Mouse (Mus musculus): Measurements from ENCODE around the gene Sidt1.
"Not testable (repeated sequence)": the region's sequence is repeated elsewhere in the genome, so short reads cannot be mapped to it uniquely, and the experiment has no call there.

The Sidt1 gene

GRCm38 (mm10) chr16:44302126-44302892 lies 30.7 kb downstream of the Sidt1 start:
- no peak for DNase-seq

GRCm38 (mm10) chr16:44299438-44300093 lies 33.4 kb downstream of the Sidt1 start:
- no peak for DNase-seq

- no peak for DNase-seq
Observed at GRCm38 (mm10) chr16:44293960-44294359, 39.0 kb downstream of the Sidt1 start.

GRCm38 (mm10) chr16:44292681-44293080 lies 40.3 kb downstream of the Sidt1 start:
- DNase-seq, result not testable (repeated sequence)

GRCm38 (mm10) chr16:44289004-44289648 lies 43.9 kb downstream of the Sidt1 start:
- no peak for DNase-seq

- no peak for DNase-seq
Observed at GRCm38 (mm10) chr16:44287356-44287950, 45.5 kb downstream of the Sidt1 start.

GRCm38 (mm10) chr16:44282614-44283325 lies 50.2 kb downstream of the Sidt1 start:
- no peak for DNase-seq

- no peak for DNase-seq
Observed at GRCm38 (mm10) chr16:44282036-44282435, 51.0 kb downstream of the Sidt1 start.

GRCm38 (mm10) chr16:44280806-44281205 lies 52.2 kb downstream of the Sidt1 start:
- no peak for DNase-seq

GRCm38 (mm10) chr16:44277212-44277611 lies 55.8 kb downstream of the Sidt1 start:
- no peak for DNase-seq

- no peak for DNase-seq
Observed at GRCm38 (mm10) chr16:44271371-44272038, 61.5 kb downstream of the Sidt1 start.

GRCm38 (mm10) chr16:44270606-44271005 lies 62.4 kb downstream of the Sidt1 start:
- DNase-seq, result no peak

- no peak for DNase-seq
Observed at GRCm38 (mm10) chr16:44269578-44269977, 63.4 kb downstream of the Sidt1 start.

- no peak for DNase-seq
Observed at GRCm38 (mm10) chr16:44268541-44269215, 64.3 kb downstream of the Sidt1 start.

GRCm38 (mm10) chr16:44265562-44265961 lies 67.4 kb downstream of the Sidt1 start:
- DNase-seq, result no peak

- DNase-seq, result no peak
Observed at GRCm38 (mm10) chr16:44264916-44265315, 68.1 kb downstream of the Sidt1 start.

GRCm38 (mm10) chr16:44257476-44257875 lies 75.5 kb downstream of the Sidt1 start:
- no peak for DNase-seq

- no peak for DNase-seq
Observed at GRCm38 (mm10) chr16:44254698-44255097, 78.3 kb downstream of the Sidt1 start.

GRCm38 (mm10) chr16:44253797-44254634 lies 79.0 kb downstream of the Sidt1 start:
- no peak for DNase-seq

- DNase-seq, result no peak
Observed at GRCm38 (mm10) chr16:44252735-44253134, 80.3 kb downstream of the Sidt1 start.

GRCm38 (mm10) chr16:44249985-44250384 lies 83.0 kb downstream of the Sidt1 start:
- DNase-seq, result no peak

All from spleen, adult 18-20 months (tissue).